Comparison of ENCODE assay signal across 46 mouse cellular contexts in the genomic region with DNA sequence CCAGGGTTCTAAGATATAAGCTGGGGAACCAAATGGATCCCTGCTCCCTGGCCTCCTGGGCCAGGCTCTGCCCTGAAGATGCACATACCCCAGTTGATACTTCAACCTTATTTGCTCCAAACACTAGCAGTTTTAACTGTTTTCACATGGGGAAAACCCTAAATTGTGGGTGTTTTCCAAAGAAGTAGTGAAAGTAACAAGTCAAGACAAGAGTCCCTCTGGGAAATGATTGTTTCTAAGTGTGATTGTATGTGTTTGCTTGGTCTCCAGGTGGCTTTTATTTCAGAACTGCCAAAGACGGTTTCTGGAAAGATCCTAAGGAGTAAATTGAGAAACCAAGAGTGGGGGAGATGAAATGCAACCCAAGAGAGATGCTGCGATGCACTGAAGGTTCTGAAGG. TPM values are rescaled to one million over a fixed set of nuclear protein-coding genes. Genes with fewer than 3 reads are reported as not detected.
"Had no signal": no experiment of that assay in that cellular context is flagged by ENCODE, and none has a peak within 500 bp of the region (broad histone marks: within the 10 kb centered on the region; RNA-seq: fewer than 3 reads in every experiment).

No protein-coding gene starts in this region.

- H3K36me3 ChIP-seq: limb, embryonic 10.5 days; limb, embryonic 12.5 days; limb, embryonic 13.5 days; limb, embryonic 15.5 days; liver, embryonic 12.5 days; liver, embryonic 13.5 days; liver, embryonic 15.5 days; lung, embryonic 15.5 days; midbrain, embryonic 10.5 days; midbrain, embryonic 12.5 days; midbrain, embryonic 13.5 days; midbrain, embryonic 15.5 days; neural tube, embryonic 12.5 days had no signal

- H3K4me1 ChIP-seq: limb, embryonic 10.5 days; limb, embryonic 12.5 days; limb, embryonic 13.5 days; limb, embryonic 15.5 days; liver, embryonic 12.5 days; liver, embryonic 13.5 days; liver, embryonic 15.5 days; lung, embryonic 15.5 days; megakaryocyte, embryonic 14.5 days; midbrain, embryonic 10.5 days; midbrain, embryonic 12.5 days; midbrain, embryonic 13.5 days; midbrain, embryonic 15.5 days; neural tube, embryonic 12.5 days had no signal

- ATAC-seq: liver, embryonic 12.5 days; liver, postnatal 0 days; lung, postnatal 0 days; midbrain, embryonic 13.5 days; midbrain, embryonic 15.5 days; midbrain, embryonic 16.5 days had no signal

- H3K4me3 ChIP-seq: limb, embryonic 10.5 days; limb, embryonic 12.5 days; limb, embryonic 13.5 days; limb, embryonic 15.5 days; liver, embryonic 12.5 days; liver, embryonic 13.5 days; liver, embryonic 15.5 days; lung, embryonic 15.5 days; megakaryocyte, embryonic 14.5 days; midbrain, embryonic 10.5 days; midbrain, embryonic 12.5 days; midbrain, embryonic 13.5 days; midbrain, embryonic 15.5 days; myocyte; neural tube, embryonic 12.5 days had no signal

- H3K9me3 ChIP-seq: limb, embryonic 10.5 days; limb, embryonic 12.5 days; limb, embryonic 13.5 days; limb, embryonic 15.5 days; liver, embryonic 12.5 days; liver, embryonic 13.5 days; liver, embryonic 15.5 days; lung, embryonic 15.5 days; megakaryocyte, embryonic 14.5 days; midbrain, embryonic 10.5 days; midbrain, embryonic 12.5 days; midbrain, embryonic 13.5 days; midbrain, embryonic 15.5 days; neural tube, embryonic 12.5 days had no signal

- H3K4me2 ChIP-seq: limb, embryonic 12.5 days; limb, embryonic 13.5 days; limb, embryonic 15.5 days; liver, embryonic 11.5 days; liver, embryonic 12.5 days; liver, embryonic 13.5 days; liver, embryonic 15.5 days; lung, embryonic 14.5 days; lung, embryonic 15.5 days; midbrain, embryonic 11.5 days; midbrain, embryonic 12.5 days; midbrain, embryonic 13.5 days; midbrain, embryonic 15.5 days; neural tube, embryonic 12.5 days had no signal

- DNase-seq: left cerebral cortex, postnatal 4 days; liver; liver, embryonic 13.5 days; liver, postnatal 0 days; lung, adult 18-20 months; lung, adult 2 months; lung, embryonic 14.5 days; lung, postnatal 10 days; lung, postnatal 14 days; lung, postnatal 36 days; lung, postnatal 4 days; midbrain, embryonic 14.5 days had no signal

- H3K9ac ChIP-seq: limb, embryonic 12.5 days; limb, embryonic 13.5 days; limb, embryonic 15.5 days; liver, embryonic 12.5 days; liver, embryonic 13.5 days; liver, embryonic 14.5 days; liver, embryonic 15.5 days; liver, postnatal 0 days; lung, embryonic 14.5 days; lung, embryonic 15.5 days; midbrain, embryonic 12.5 days; midbrain, embryonic 13.5 days; midbrain, embryonic 15.5 days; neural tube, embryonic 12.5 days had no signal

- H3K27me3 ChIP-seq: limb, embryonic 12.5 days; limb, embryonic 13.5 days; limb, embryonic 15.5 days; liver, embryonic 12.5 days; liver, embryonic 13.5 days; liver, embryonic 15.5 days; lung, embryonic 15.5 days; megakaryocyte, embryonic 14.5 days; midbrain, embryonic 12.5 days; midbrain, embryonic 13.5 days; midbrain, embryonic 15.5 days; neural tube, embryonic 12.5 days had no signal

- H3K27ac ChIP-seq: limb, embryonic 10.5 days; limb, embryonic 12.5 days; limb, embryonic 13.5 days; limb, embryonic 15.5 days; liver, embryonic 12.5 days; liver, embryonic 13.5 days; liver, embryonic 14.5 days; liver, embryonic 15.5 days; lung, embryonic 15.5 days; macrophage; midbrain, embryonic 10.5 days; midbrain, embryonic 12.5 days; midbrain, embryonic 13.5 days; midbrain, embryonic 15.5 days; neural tube, embryonic 12.5 days had no signal

RNA-seq across cellular contexts. Expression of a gene that starts 11.7 kb away (rescaled TPM):
- total RNA-seq: left cerebral cortex, postnatal 10 days; left cerebral cortex, postnatal 14 days; left cerebral cortex, postnatal 25 days; left cerebral cortex, postnatal 36 days; left cerebral cortex, postnatal 4 days; megakaryocyte progenitor cell, adult 5-6 weeks; megakaryocyte, adult 5-6 weeks; megakaryocyte-erythroid progenitor cell, adult 5-6 weeks; midbrain, postnatal 0 days; monocyte, adult 5-6 weeks had no signal
- polyA plus RNA-seq: limb, embryonic 10.5 days; limb, embryonic 11.5 days; limb, embryonic 12.5 days; limb, embryonic 13.5 days; limb, embryonic 14.5 days; limb, embryonic 15.5 days; liver, embryonic 11.5 days; liver, embryonic 12.5 days; liver, embryonic 13.5 days; liver, embryonic 14.5 days; liver, embryonic 15.5 days; liver, embryonic 16.5 days; lung, adult 2 months; lung, embryonic 14.5 days; lung, embryonic 16.5 days; lung, postnatal 0 days; macrophage; midbrain, embryonic 10.5 days; midbrain, embryonic 11.5 days; midbrain, embryonic 12.5 days; midbrain, embryonic 13.5 days; midbrain, embryonic 14.5 days; midbrain, embryonic 15.5 days; midbrain, embryonic 16.5 days; midbrain, postnatal 0 days; myocyte; neural tube, embryonic 11.5 days; neural tube, embryonic 12.5 days had no signal

RNA-seq across cellular contexts. Expression of a gene that starts 19.2 kb away (rescaled TPM):
- total RNA-seq: left cerebral cortex, postnatal 10 days; left cerebral cortex, postnatal 14 days; left cerebral cortex, postnatal 25 days; left cerebral cortex, postnatal 36 days; left cerebral cortex, postnatal 4 days; megakaryocyte progenitor cell, adult 5-6 weeks; megakaryocyte, adult 5-6 weeks; megakaryocyte-erythroid progenitor cell, adult 5-6 weeks; midbrain, postnatal 0 days had no signal
- polyA plus RNA-seq: limb, embryonic 10.5 days; limb, embryonic 11.5 days; limb, embryonic 12.5 days; limb, embryonic 13.5 days; limb, embryonic 14.5 days; limb, embryonic 15.5 days; liver, embryonic 11.5 days; liver, embryonic 12.5 days; liver, embryonic 13.5 days; liver, embryonic 14.5 days; liver, embryonic 15.5 days; liver, embryonic 16.5 days; lung, adult 2 months; lung, embryonic 15.5 days; lung, embryonic 16.5 days; lung, postnatal 0 days; macrophage; midbrain, embryonic 10.5 days; midbrain, embryonic 11.5 days; midbrain, embryonic 12.5 days; midbrain, embryonic 15.5 days; myocyte had no signal

RNA-seq across cellular contexts. Expression of a gene that starts 23.2 kb away (rescaled TPM):
- total RNA-seq: left cerebral cortex, postnatal 4 days; megakaryocyte progenitor cell, adult 5-6 weeks; megakaryocyte, adult 5-6 weeks; megakaryocyte-erythroid progenitor cell, adult 5-6 weeks; monocyte, adult 5-6 weeks had no signal
- polyA plus RNA-seq: limb, embryonic 10.5 days; limb, embryonic 11.5 days; limb, embryonic 12.5 days; limb, embryonic 13.5 days; limb, embryonic 14.5 days; limb, embryonic 15.5 days; liver, embryonic 11.5 days; liver, embryonic 12.5 days; liver, embryonic 13.5 days; lung, embryonic 15.5 days; lung, embryonic 16.5 days; macrophage; midbrain, embryonic 10.5 days; midbrain, embryonic 11.5 days; midbrain, embryonic 12.5 days; midbrain, embryonic 13.5 days; midbrain, embryonic 14.5 days; midbrain, embryonic 15.5 days; myocyte; neural tube, embryonic 11.5 days; neural tube, embryonic 12.5 days had no signal
